Mouse (Mus musculus): ENCODE measurements around the gene Apol9b.

Apol9b gene

GRCm38 (mm10) chr15:77773099-77773915, 44.5 kb downstream of the Apol9b start:
- in situ Hi-C loops (cut with MboI; ENCODE audit: low sequenced_read_pairs): loop anchor here (5.0 kb wide), 1 partner anchor 134 kb away; no protein-coding TSS in a partner anchor

- in situ Hi-C loops (cut with MboI; ENCODE audit: low sequenced_read_pairs): loop anchor here (5.0 kb wide), 1 partner anchor 133 kb away; no protein-coding TSS in a partner anchor
Measured at GRCm38 (mm10) chr15:77774303-77774702, 45.5 kb downstream of the Apol9b start.

- in situ Hi-C loops (cut with MboI; ENCODE audit: low sequenced_read_pairs): no loop called here
Measured at GRCm38 (mm10) chr15:77775186-77775963, 46.5 kb downstream of the Apol9b start.

GRCm38 (mm10) chr15:77782449-77783014, 53.7 kb downstream of the Apol9b start:
- in situ Hi-C loops (cut with MboI; ENCODE audit: low sequenced_read_pairs): no loop called here

DNA sequence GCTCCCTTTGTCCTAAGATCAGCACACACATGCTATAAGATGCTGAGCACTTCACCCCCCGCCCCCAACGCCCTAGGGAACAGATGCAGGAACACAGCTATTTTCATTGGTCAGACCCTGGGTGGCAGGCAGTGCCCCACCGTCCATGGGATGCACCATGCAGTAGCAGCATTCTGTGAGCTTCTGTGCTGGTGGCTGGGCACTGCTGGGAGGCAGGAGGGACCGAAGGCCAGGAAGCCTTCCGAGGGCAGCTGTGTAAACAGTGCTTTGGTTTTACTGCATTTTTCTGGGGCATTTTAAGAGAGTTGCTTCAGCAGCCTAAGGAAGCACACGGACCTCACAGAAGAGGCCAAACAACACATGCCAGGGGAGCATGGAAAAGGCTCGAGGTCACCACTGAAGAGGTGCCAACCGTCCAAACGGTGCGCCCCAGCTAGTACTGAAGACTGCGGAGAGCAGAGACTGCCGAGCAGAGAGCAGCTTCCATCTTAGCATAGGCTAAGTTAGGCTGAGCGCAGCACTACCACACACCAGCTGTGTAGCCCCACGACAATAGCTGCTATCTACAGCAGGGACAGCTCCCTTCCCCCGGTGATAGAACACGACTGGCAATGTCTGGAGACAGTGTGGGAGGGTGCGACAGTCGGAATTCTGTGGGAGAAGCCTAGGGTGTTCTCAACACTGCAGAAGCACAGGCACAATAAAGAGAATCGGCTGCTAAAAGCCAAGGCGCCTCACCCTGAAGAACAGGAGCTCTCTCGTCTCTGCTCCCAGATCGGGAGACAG, 55.4 kb downstream of the Apol9b start:
- in situ Hi-C loops (cut with MboI; ENCODE audit: low sequenced_read_pairs): no loop called here

GRCm38 (mm10) chr15:77785807-77786206, 57.0 kb downstream of the Apol9b start:
- in situ Hi-C loops (cut with MboI; ENCODE audit: low sequenced_read_pairs): no loop called here
